ENCODE assay signal across 7 mouse cellular contexts in genomic region chr12:21784403-21784802, GRCm38 (mm10).
DNase-seq lines count a peak whose midpoint lies in the region; ATAC-seq and TF ChIP-seq lines count a peak whose summit lies in the region.
"Not testable (repeated sequence)": the region's sequence is repeated elsewhere in the genome, so short reads cannot be mapped to it uniquely, and the experiment has no call there.

No protein-coding gene starts in this region.

- H3K4me3 ChIP-seq in gastrocnemius, adult 2 months, result peak overlapping the region; percentile 54
- peak overlapping the region; percentile 42 for H3K4me3 ChIP-seq in kidney, embryonic 14.5 days (ENCODE audit: low read length)
- peak overlapping the region; percentile 59 for H3K4me3 ChIP-seq in liver, embryonic 12.5 days
- H3K4me3 ChIP-seq in midbrain, embryonic 12.5 days, result peak overlapping the region; percentile 35
- peak overlapping the region; percentile 48 for H3K4me3 ChIP-seq in small intestine, adult 2 months (ENCODE audit: low read depth, low read length)

- TF ChIP-seq CTCF in gastrocnemius, adult 2 months (IDR thresholded peaks at IDR 0.05), result peak; percentile 7; the same call in 1 of the 2 replicates
- not testable (repeated sequence) for TF ChIP-seq CTCF in small intestine, adult 2 months (IDR thresholded peaks at IDR 0.05; ENCODE audit: extremely low read depth, insufficient read length, insufficient replicate concordance, low read depth, low read length)

- H3K9ac ChIP-seq in kidney, embryonic 14.5 days (ENCODE audit: low read depth, low read length), result peak overlapping the region; percentile 44; the same call in 1 of the 2 replicates
- H3K9ac ChIP-seq in liver, embryonic 12.5 days, result peak overlapping the region; percentile 58
- not testable (repeated sequence) for H3K9ac ChIP-seq in midbrain, embryonic 12.5 days (replicated peaks)

- intact Hi-C loops in gastrocnemius, adult 2 months (cut with DNase I); heart, postnatal 36 days (cut with DNase I): not testable (repeated sequence)

- H3K27me3 ChIP-seq in kidney, embryonic 14.5 days (ENCODE audit: control insufficient read depth, insufficient read depth, low read length); liver, embryonic 12.5 days (replicated peaks); midbrain, embryonic 12.5 days; small intestine, adult 2 months (ENCODE audit: control insufficient read depth, insufficient read depth, low read length): not testable (repeated sequence)

- H3K27ac ChIP-seq in gastrocnemius, adult 2 months; kidney, embryonic 14.5 days (ENCODE audit: low read depth, low read length); liver, embryonic 12.5 days; midbrain, embryonic 12.5 days (replicated peaks); small intestine, adult 2 months (ENCODE audit: insufficient read depth, low read depth, low read length): not testable (repeated sequence)

- not testable (repeated sequence) for H3K4me1 ChIP-seq in kidney, embryonic 14.5 days (ENCODE audit: control insufficient read depth, insufficient read depth, low read length); liver, embryonic 12.5 days; midbrain, embryonic 12.5 days; small intestine, adult 2 months (ENCODE audit: control insufficient read depth, insufficient read depth, insufficient read length, low read length)

- not testable (repeated sequence) for H3K9me3 ChIP-seq in kidney, embryonic 14.5 days (ENCODE audit: control insufficient read depth, low read length); liver, embryonic 12.5 days (replicated peaks); midbrain, embryonic 12.5 days

- H3K36me3 ChIP-seq in kidney, embryonic 14.5 days (ENCODE audit: control insufficient read depth, insufficient read depth, low read length); liver, embryonic 12.5 days; midbrain, embryonic 12.5 days; small intestine, adult 2 months (ENCODE audit: control insufficient read depth, insufficient read depth, low read length): not testable (repeated sequence)

- 1% methylated on average over 19 of the region's 39 CpGs for WGBS in kidney, embryonic 14.5 days
- 4% methylated on average over 16 of the region's 39 CpGs for WGBS in liver, embryonic 12.5 days (ENCODE audit: insufficient replicate concordance)
- 2% methylated on average over 21 of the region's 39 CpGs for WGBS in midbrain, embryonic 12.5 days
- WGBS in small intestine, adult 2 months, result 5% methylated on average over 35 of the region's 39 CpGs

- H3K4me2 ChIP-seq in kidney, embryonic 14.5 days (replicated peaks; ENCODE audit: low read depth, low read length), result peak overlapping the region; percentile 39
- H3K4me2 ChIP-seq in liver, embryonic 12.5 days, result peak overlapping the region; percentile 67
- peak overlapping the region; percentile 45 for H3K4me2 ChIP-seq in midbrain, embryonic 12.5 days (replicated peaks)

- peak; percentile 91 for ATAC-seq in kidney, embryonic 14.5 days (ENCODE audit: low FRiP score, low TSS enrichment)
- peak; percentile 91 for ATAC-seq in liver, embryonic 12.5 days
- ATAC-seq in midbrain, embryonic 12.5 days (ENCODE audit: low FRiP score, low read depth), result peak; percentile 47; the same call in 1 of the 2 replicates

- TF ChIP-seq POLR2A in small intestine, adult 2 months (IDR thresholded peaks at IDR 0.05; ENCODE audit: low read depth, low read length), result not testable (repeated sequence)

- peak; percentile 71 for DNase-seq in embryo, embryonic 10 days (ENCODE audit: low spot score)
- peak; percentile 17 for DNase-seq in gastrocnemius, adult 2 months
- DNase-seq in heart, postnatal 36 days, result peak; percentile 46 to 50

Comparison
In these comparisons a context has a peak if more than half of its experiments do, and no peak if none do; other contexts are left out.
1. DNase-seq: peak in every context shown above with its lines; median percentile 71 in embryo, embryonic 10 days; 48 in heart, postnatal 36 days; 17 in gastrocnemius, adult 2 months.